Mouse (Mus musculus): ENCODE data around the gene Fzr1. TPM values are rescaled to one million over a fixed set of nuclear protein-coding genes. Genes with fewer than 3 reads are reported as not detected.

Fzr1 gene
- polyA plus RNA-seq, 1 experiment from 2014 or later, result 138 TPM

DNA sequence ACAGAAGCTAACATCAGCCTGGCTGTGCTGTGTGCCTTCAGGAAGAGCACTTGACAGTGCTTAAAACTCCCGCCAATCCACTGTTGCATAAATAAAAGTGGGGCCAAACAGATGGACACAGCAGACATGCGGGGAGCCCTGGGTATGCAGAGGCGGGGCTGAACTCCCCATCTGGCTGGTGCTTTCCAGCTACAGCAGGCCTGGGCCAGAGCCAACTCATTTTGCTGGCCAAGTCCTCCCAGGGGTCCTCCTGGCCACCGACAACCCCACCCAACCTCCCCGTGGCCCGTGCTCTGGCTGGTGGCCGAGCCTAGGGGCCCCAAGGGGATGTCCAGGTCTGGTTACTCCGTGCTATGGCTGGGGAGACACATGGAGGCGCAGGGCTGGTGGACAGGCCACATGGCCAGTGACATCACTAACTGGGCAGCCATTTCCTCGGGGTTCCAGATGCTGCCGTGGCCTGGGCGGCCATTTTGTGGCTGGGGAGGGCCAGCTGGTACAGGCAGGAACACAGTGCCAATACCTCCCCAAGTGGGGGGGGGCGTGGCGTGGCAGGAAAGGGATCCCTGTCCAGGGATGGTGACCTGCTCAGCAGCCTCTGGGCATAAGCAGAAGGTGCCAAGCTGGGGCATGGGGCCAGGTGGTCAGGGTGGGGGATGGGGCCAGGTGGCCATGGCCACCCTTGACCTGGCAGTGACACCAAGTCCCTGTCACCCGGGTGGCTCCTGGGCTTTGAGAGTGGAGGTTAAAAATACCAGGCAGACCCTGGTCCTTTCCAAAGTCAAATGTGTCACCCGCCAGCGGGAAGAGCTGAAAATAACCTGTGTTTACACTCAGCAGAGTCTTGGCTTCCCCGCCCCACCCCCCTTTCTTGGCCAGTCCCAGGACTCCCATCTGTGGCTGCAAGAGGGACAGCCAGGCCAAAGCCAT lies 33.4 kb upstream of the Fzr1 start:
- H3K27ac ChIP-seq (ENCODE audit: low read length), result peak overlapping the region; percentile 55
- H3K4me3 ChIP-seq (ENCODE audit: low read depth, low read length), result no peak overlapping the region

DNA sequence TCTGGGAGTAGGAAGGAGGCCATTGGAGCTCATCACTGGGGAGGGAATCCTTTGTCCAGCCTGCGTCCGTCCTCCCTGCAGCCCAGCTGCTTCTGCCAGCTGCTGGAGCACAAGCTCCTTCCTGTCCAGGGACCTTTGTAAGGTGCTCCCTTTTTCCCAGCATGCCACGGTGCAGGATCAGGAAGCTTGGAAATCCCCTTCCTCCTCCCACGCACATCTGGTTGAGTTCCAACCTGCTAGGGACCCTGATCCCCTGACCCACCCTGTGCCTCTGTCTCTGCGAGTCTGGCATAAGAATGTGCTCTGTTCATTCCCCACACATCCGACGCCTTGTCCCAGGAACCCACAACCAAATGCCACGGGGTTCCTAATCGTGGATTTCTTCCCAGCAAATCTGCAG lies 32.7 kb upstream of the Fzr1 start:
- ATAC-seq (ENCODE audit: low read depth), result no peak
- WGBS (ENCODE audit: insufficient replicate concordance), result 69% methylated on average over 9 of the region's 9 CpGs
- H3K27ac ChIP-seq (ENCODE audit: low read length), result peak overlapping the region; percentile 71
- H3K9ac ChIP-seq (ENCODE audit: low read depth, low read length), result no peak overlapping the region
- H3K4me1 ChIP-seq (ENCODE audit: control insufficient read depth, low read depth, low read length), result peaks cover 63% of the 10 kb centered on the region
- no peaks in the 10 kb centered on the region for H3K36me3 ChIP-seq (ENCODE audit: control insufficient read depth, insufficient read depth)
- no peak overlapping the region for H3K4me3 ChIP-seq (ENCODE audit: low read depth, low read length)
- no peak overlapping the region for H3K4me2 ChIP-seq (ENCODE audit: low read depth, low read length)
- no peaks in the 10 kb centered on the region for H3K9me3 ChIP-seq (replicated peaks; ENCODE audit: control insufficient read depth, low read length)
- peaks cover 29% of the 10 kb centered on the region for H3K27me3 ChIP-seq (ENCODE audit: control insufficient read depth, insufficient read depth, low read depth, low read length)

More for the DNA sequence above, 33.4 kb upstream of the Fzr1 start:
- Histone ChIP-seq H3K27me3 (ENCODE audit: control insufficient read depth, insufficient read depth, low read depth, low read length) (peaks cover 22% of the 10 kb centered on the region), H3K4me2 (ENCODE audit: low read depth, low read length) (no peak overlapping the region), H3K4me1 (ENCODE audit: control insufficient read depth, low read depth, low read length) (peaks cover 67% of the 10 kb centered on the region), H3K9ac (ENCODE audit: low read depth, low read length) (peak overlapping the region; percentile 9; the same call in 1 of the 2 replicates), H3K36me3 (ENCODE audit: control insufficient read depth, insufficient read depth) (no peaks in the 10 kb centered on the region), H3K9me3 (replicated peaks; ENCODE audit: control insufficient read depth, low read length) (no peaks in the 10 kb centered on the region)
- no peak for ATAC-seq (ENCODE audit: low read depth)
- WGBS (ENCODE audit: insufficient replicate concordance), result 66% methylated on average over 18 of the region's 18 CpGs

DNA sequence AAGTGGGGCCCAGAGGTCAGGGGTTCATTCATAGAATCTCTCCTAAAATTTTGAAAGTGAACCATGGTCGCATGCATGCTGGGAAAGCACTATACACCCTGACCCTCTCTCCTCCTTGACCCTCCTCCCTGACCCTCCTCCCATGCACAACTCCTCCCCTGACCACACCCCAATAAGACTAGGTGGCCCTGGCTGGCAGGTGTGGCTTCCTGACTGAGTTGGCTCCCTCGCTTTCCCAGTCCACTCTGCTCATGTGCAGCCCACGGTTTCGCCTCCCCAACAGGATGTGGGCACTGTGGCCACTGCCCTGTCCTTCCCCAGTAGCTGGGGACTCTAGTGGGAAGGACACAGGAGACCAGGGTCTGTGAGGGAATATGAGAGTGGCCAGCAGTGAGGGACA lies 32.0 kb upstream of the Fzr1 start:
- no peak overlapping the region for H3K9ac ChIP-seq (ENCODE audit: low read depth, low read length)
- no peaks in the 10 kb centered on the region for H3K36me3 ChIP-seq (ENCODE audit: control insufficient read depth, insufficient read depth)
- no peak for ATAC-seq (ENCODE audit: low read depth)
- H3K4me2 ChIP-seq (ENCODE audit: low read depth, low read length), result no peak overlapping the region
- peak overlapping the region; percentile 71 for H3K27ac ChIP-seq (ENCODE audit: low read length)
- no peak overlapping the region for H3K4me3 ChIP-seq (ENCODE audit: low read depth, low read length)
- WGBS (ENCODE audit: insufficient replicate concordance), result 14% methylated on average over 4 of the region's 4 CpGs
- no peaks in the 10 kb centered on the region for H3K9me3 ChIP-seq (replicated peaks; ENCODE audit: control insufficient read depth, low read length)
- H3K27me3 ChIP-seq (ENCODE audit: control insufficient read depth, insufficient read depth, low read depth, low read length), result peaks cover 31% of the 10 kb centered on the region
- H3K4me1 ChIP-seq (ENCODE audit: control insufficient read depth, low read depth, low read length), result peaks cover 63% of the 10 kb centered on the region

DNA sequence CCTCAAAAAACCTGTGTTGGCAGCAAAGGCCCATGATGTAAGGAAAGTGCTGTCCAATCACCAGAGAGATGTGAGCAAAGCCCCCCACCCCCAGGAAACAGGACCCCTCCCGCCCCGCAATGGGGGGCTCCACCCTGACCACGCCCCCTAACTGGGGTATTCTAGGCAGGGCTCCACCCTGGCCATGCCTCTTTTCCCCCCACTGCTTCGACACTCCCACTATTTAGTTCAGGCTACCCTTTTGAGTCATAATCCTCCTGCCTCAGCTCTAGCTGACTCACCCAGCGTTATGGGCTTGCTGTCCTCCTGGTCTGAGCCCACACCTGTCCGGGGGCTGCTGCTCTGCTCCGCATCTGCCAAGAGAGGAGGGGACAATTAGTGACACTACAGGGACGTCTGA lies 31.0 kb upstream of the Fzr1 start:
- 8% methylated on average over 8 of the region's 8 CpGs for WGBS (ENCODE audit: insufficient replicate concordance)
- no peaks in the 10 kb centered on the region for H3K36me3 ChIP-seq (ENCODE audit: control insufficient read depth, insufficient read depth)
- H3K27me3 ChIP-seq (ENCODE audit: control insufficient read depth, insufficient read depth, low read depth, low read length), result peaks cover 36% of the 10 kb centered on the region
- H3K4me2 ChIP-seq (ENCODE audit: low read depth, low read length), result 0 out of 2 replicates have a peak overlapping the region, but pooled peaks have one; percentile 13
- no peak for ATAC-seq (ENCODE audit: low read depth)
- H3K4me1 ChIP-seq (ENCODE audit: control insufficient read depth, low read depth, low read length), result peaks cover 56% of the 10 kb centered on the region
- no peak overlapping the region for H3K9ac ChIP-seq (ENCODE audit: low read depth, low read length)
- peak overlapping the region; percentile 63 for H3K27ac ChIP-seq (ENCODE audit: low read length)
- no peak overlapping the region for H3K4me3 ChIP-seq (ENCODE audit: low read depth, low read length)
- no peaks in the 10 kb centered on the region for H3K9me3 ChIP-seq (replicated peaks; ENCODE audit: control insufficient read depth, low read length)

DNA sequence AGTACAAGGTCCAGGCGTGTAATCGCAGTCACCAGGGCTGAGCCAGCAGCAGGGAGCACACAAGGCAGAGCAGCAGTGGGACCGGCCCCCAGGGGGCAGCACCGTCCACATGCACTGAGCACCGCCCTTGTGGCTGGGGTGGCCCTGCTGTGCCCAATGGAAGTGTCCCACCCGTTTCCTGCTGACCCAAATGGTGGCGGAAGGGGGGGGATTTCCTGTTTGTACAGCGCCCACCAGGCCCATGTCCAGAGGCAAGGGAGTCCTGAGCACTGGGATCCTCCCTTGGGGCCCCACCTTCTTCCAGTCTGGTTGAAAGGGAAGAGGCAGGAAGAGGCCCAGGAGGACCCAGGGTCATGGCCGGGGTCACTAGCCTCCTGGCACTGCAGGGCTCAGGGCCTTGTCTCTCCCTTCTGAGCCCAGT lies 30.6 kb upstream of the Fzr1 start:
- peak overlapping the region; percentile 63 for H3K27ac ChIP-seq (ENCODE audit: low read length)
- no peak overlapping the region; the same call in 1 of the 2 replicates for H3K9ac ChIP-seq (ENCODE audit: low read depth, low read length)
- peak; percentile 57 for ATAC-seq (ENCODE audit: low read depth)
- peaks cover 39% of the 10 kb centered on the region for H3K27me3 ChIP-seq (ENCODE audit: control insufficient read depth, insufficient read depth, low read depth, low read length)
- 4% methylated on average over 9 of the region's 9 CpGs for WGBS (ENCODE audit: insufficient replicate concordance)
- H3K4me2 ChIP-seq (ENCODE audit: low read depth, low read length), result 0 out of 2 replicates have a peak overlapping the region, but pooled peaks have one; percentile 13
- H3K4me3 ChIP-seq (ENCODE audit: low read depth, low read length), result no peak overlapping the region
- H3K4me1 ChIP-seq (ENCODE audit: control insufficient read depth, low read depth, low read length), result peaks cover 54% of the 10 kb centered on the region
- H3K9me3 ChIP-seq (replicated peaks; ENCODE audit: control insufficient read depth, low read length), result no peaks in the 10 kb centered on the region
- no peaks in the 10 kb centered on the region for H3K36me3 ChIP-seq (ENCODE audit: control insufficient read depth, insufficient read depth)

DNA sequence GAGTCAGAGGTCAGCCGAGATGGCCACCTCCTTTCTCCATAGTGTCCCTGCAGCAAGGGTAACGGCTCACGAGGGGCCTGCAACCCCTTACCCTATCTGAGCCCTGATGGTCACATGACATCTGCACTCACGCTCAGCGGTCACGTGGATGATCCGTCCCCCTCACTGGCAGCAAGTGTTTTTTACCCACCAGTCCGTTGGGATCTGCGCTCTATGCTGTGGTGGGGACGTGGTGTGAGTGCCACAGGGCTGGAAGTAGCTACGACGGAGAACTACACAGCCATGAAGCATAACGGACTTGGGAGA lies 30.1 kb upstream of the Fzr1 start:
- H3K27me3 ChIP-seq (ENCODE audit: control insufficient read depth, insufficient read depth, low read depth, low read length), result peaks cover 39% of the 10 kb centered on the region
- no peak overlapping the region; the same call in 1 of the 2 replicates for H3K9ac ChIP-seq (ENCODE audit: low read depth, low read length)
- no peak overlapping the region for H3K4me3 ChIP-seq (ENCODE audit: low read depth, low read length)
- peak overlapping the region; percentile 63 for H3K27ac ChIP-seq (ENCODE audit: low read length)
- H3K9me3 ChIP-seq (replicated peaks; ENCODE audit: control insufficient read depth, low read length), result no peaks in the 10 kb centered on the region
- no peak for ATAC-seq (ENCODE audit: low read depth)
- H3K36me3 ChIP-seq (ENCODE audit: control insufficient read depth, insufficient read depth), result no peaks in the 10 kb centered on the region
- peaks cover 50% of the 10 kb centered on the region for H3K4me1 ChIP-seq (ENCODE audit: control insufficient read depth, low read depth, low read length)
- WGBS (ENCODE audit: insufficient replicate concordance), result 26% methylated on average over 13 of the region's 13 CpGs
- H3K4me2 ChIP-seq (ENCODE audit: low read depth, low read length), result no peak overlapping the region; the same call in 1 of the 2 replicates

DNA sequence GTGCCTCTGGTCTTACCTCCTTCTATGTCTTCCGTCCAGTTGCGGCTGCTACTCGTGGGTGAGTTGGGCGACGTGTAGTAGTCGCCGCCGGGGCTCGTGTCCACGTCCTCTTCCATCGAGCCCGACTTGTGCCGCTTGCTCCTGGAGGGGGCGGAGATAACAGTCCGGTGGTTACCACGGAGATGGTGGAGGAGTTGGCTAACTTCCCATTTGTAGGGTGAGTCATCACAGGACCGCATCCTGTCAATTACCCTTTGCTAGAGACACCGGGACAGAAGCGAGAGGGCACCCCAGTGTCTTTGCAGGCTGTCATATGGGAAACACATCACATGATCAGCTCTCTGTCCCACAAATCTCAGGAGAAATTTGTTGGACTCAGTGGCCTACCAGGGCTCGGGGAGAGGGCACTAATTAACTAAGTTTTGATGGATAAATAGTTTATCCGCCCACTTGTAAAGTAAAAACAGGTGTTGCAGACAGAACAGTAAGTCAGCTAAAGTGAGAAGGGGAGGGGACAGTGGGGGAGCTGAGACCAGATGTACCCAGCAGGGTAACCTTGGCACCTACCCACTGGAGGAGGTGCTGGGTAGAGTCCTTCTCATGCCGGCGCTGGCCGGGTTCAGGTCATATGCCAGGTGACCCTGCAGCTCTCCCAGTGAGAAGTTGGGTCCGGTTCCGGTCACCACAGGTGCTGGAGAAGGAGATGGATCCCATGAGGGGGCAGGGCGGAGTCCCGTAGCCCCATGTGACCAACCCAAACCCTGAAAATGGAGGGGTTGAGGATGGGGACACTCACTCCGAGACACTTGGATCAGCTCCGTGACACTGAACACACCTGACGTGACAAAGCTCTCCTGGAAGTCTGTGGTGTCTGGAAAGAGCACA lies 29.5 kb upstream of the Fzr1 start:
- Histone ChIP-seq H3K4me1 (ENCODE audit: control insufficient read depth, low read depth, low read length) (peaks cover 45% of the 10 kb centered on the region), H3K27me3 (ENCODE audit: control insufficient read depth, insufficient read depth, low read depth, low read length) (peaks cover 39% of the 10 kb centered on the region), H3K27ac (ENCODE audit: low read length) (peak overlapping the region; percentile 63), H3K4me3 (ENCODE audit: low read depth, low read length) (peak overlapping the region; percentile 40), H3K4me2 (ENCODE audit: low read depth, low read length) (peak overlapping the region; percentile 28), H3K9ac (ENCODE audit: low read depth, low read length) (no peak overlapping the region; the same call in 1 of the 2 replicates), H3K9me3 (replicated peaks; ENCODE audit: control insufficient read depth, low read length) (no peaks in the 10 kb centered on the region), H3K36me3 (ENCODE audit: control insufficient read depth, insufficient read depth) (no peaks in the 10 kb centered on the region)
- WGBS (ENCODE audit: insufficient replicate concordance), result 20% methylated on average over 31 of the region's 31 CpGs
- ATAC-seq (ENCODE audit: low read depth), result peak; percentile 39

DNA sequence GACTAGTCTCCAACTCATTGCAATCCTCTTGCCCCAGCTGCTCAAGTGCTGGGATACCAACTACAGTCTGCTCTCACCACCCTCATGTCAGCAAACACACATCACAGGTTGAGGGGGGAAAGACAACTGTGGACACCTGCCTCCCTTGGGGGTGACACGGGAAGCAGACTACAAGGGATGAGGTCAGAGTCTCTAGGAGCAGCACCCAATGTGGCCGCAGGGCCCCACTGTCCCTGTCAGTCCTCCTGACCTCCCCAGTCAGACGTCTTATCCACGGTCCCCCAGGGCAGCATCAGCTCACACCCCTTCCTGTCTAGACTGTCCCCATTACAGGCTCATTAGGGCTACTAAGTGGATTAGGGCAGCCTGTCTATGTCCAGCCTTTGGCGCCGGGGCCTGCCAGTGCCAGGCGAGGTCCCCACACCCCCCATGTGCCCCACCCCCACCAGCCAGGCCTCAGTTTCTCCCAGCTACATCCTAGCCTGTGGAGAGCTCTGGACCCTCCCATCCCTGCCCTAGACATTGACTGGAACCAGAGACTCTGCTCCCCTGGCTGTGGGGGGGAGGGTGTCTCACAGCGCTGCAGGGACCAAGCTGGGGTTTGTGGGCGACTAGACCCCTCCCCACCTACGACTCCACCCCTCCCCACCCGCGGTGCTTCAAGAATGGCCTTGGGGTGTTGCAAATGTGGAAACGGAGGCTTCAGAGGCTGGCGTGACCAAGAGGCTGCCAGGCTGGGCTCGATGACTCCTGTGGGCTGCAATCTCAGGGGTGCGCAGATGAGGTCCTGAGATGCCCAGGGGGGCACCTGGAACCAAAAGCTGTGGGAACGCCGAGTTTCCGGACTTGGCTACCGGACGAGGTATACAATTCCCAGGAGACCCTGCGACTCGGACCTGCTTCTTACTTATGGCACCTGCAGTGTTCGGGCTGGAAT lies 28.5 kb upstream of the Fzr1 start:
- no peak overlapping the region for H3K27ac ChIP-seq (ENCODE audit: low read length)
- H3K4me1 ChIP-seq (ENCODE audit: control insufficient read depth, low read depth, low read length), result peaks cover 45% of the 10 kb centered on the region
- WGBS (ENCODE audit: insufficient replicate concordance), result 21% methylated on average over 24 of the region's 24 CpGs

More for the DNA sequence above, 28.5 kb upstream of the Fzr1 start:
- Histone ChIP-seq H3K36me3 (ENCODE audit: control insufficient read depth, insufficient read depth) (no peaks in the 10 kb centered on the region), H3K27me3 (ENCODE audit: control insufficient read depth, insufficient read depth, low read depth, low read length) (peaks cover 39% of the 10 kb centered on the region), H3K9ac (ENCODE audit: low read depth, low read length) (no peak overlapping the region; the same call in 1 of the 2 replicates), H3K4me3 (ENCODE audit: low read depth, low read length) (peak overlapping the region; percentile 40), H3K9me3 (replicated peaks; ENCODE audit: control insufficient read depth, low read length) (no peaks in the 10 kb centered on the region), H3K4me2 (ENCODE audit: low read depth, low read length) (peak overlapping the region; percentile 28; the same call in 1 of the 2 replicates)
- ATAC-seq (ENCODE audit: low read depth), result no peak

Data from liver, embryonic 16.5 days (tissue).